Mouse (Mus musculus) embryonic facial prominence, embryonic 10.5 days (tissue): ENCODE data around the gene Mapk7. TPM values are rescaled to one million over a fixed set of nuclear protein-coding genes. Genes with fewer than 3 reads are reported as not detected.

Experiments
- DNase-seq: peaks from one replicate; pipeline ENCODE4 v3.0.0-alpha.2; 2017; ENCODE audit warnings: low spot score
- H3K27ac ChIP-seq: fragments of 300-500 bp; sonication (generic); replicated peaks from 2 replicates; pipeline ENCODE4 v1.5.1; 2016; ENCODE audit warnings: mild to moderate bottlenecking
- H3K27me3 ChIP-seq: fragments of 300-500 bp; sonication (generic); replicated peaks from 2 replicates; pipeline ENCODE4 v1.6.1; 2016; ENCODE audit warnings: low read depth, mild to moderate bottlenecking; ENCODE audit not compliant: poor library complexity, severe bottlenecking
- H3K36me3 ChIP-seq: fragments of 300-500 bp; sonication (generic); replicated peaks from 2 replicates; pipeline ENCODE4 v1.6.1; 2016; ENCODE audit warnings: mild to moderate bottlenecking, moderate library complexity
- H3K4me1 ChIP-seq: fragments of 300-500 bp; sonication (generic); 2 replicates; pipeline ENCODE4 v1.6.1; 2016
- H3K4me3 ChIP-seq: fragments of 300-500 bp; sonication (generic); 2 replicates; pipeline ENCODE4 v1.5.1; 2016; ENCODE audit warnings: mild to moderate bottlenecking, moderate library complexity
- H3K9me3 ChIP-seq: fragments of 300-500 bp; sonication (generic); 2 replicates; pipeline ENCODE4 v1.6.1; 2016; ENCODE audit warnings: mild to moderate bottlenecking
- WGBS: fragments of 180-500 bp; shearing (Covaris S2); methylation state at CpG from one replicate; pipeline ENCODE4 v1.1.7; 2016; 5-methylcytosine and 5-hydroxymethylcytosine counted together
- polyA plus RNA-seq: library from polyadenylated mRNA; unstranded; fragments of >200 nt; fragmentation: Nextera tagmentation; extraction: Ambion mirVana; gene quantifications from 2 replicates; pipeline ENCODE4 v1.2.1, GENCODE M21; 2016

Mapk7 gene
- polyA plus RNA-seq, result 97.4 and 103 TPM in 2 replicates

GRCm38 (mm10) chr11:61494129-61494997 is at the start of gene Mapk7:
Gene Mapk7, minus strand, starts transcription at chr11:61494406.
- peak; percentile 100 for DNase-seq
- no peaks in the 10 kb centered on the region for H3K27me3 ChIP-seq
- H3K27ac ChIP-seq, result peak within 1 kb of the TSS; percentile 93
- H3K4me1 ChIP-seq, result peaks cover 40% of the 10 kb centered on the region
- H3K36me3 ChIP-seq, result peaks cover 38% of the 10 kb centered on the region
- under 1% methylated on average over 62 of the region's 62 CpGs for WGBS
- peak within 1 kb of the TSS; percentile 97 for H3K4me3 ChIP-seq
- H3K9me3 ChIP-seq, result 0 out of 2 replicates have a peak, but pooled peaks cover 3% of the 10 kb centered on the region

- DNase-seq, result no peak
Measured at GRCm38 (mm10) chr11:61541106-61541505, 46.9 kb upstream of the Mapk7 start.

GRCm38 (mm10) chr11:61540642-61541041 is 46.4 kb upstream of the Mapk7 start:
- Histone ChIP-seq H3K4me1 (peaks cover 12% of the 10 kb centered on the region), H3K36me3 (peaks cover 49% of the 10 kb centered on the region), H3K27me3 (no peaks in the 10 kb centered on the region), H3K4me3 (no peak overlapping the region), H3K9me3 (no peaks in the 10 kb centered on the region), H3K27ac (no peak overlapping the region)
- 69% methylated on average over 7 of the region's 7 CpGs for WGBS
- no peak for DNase-seq

More at GRCm38 (mm10) chr11:61541106-61541505, 46.9 kb upstream of the Mapk7 start:
- no peaks in the 10 kb centered on the region for H3K9me3 ChIP-seq
- 88% methylated on average over 2 of the region's 2 CpGs for WGBS
- H3K4me1 ChIP-seq, result peaks cover 12% of the 10 kb centered on the region
- no peaks in the 10 kb centered on the region for H3K27me3 ChIP-seq
- no peak overlapping the region for H3K27ac ChIP-seq
- H3K4me3 ChIP-seq, result no peak overlapping the region
- H3K36me3 ChIP-seq, result peaks cover 54% of the 10 kb centered on the region

GRCm38 (mm10) chr11:61537362-61537761 is 43.2 kb upstream of the Mapk7 start:
- Histone ChIP-seq H3K27me3 (no peaks in the 10 kb centered on the region), H3K4me1 (peaks cover 17% of the 10 kb centered on the region), H3K36me3 (peaks cover 36% of the 10 kb centered on the region), H3K27ac (no peak overlapping the region), H3K9me3 (no peaks in the 10 kb centered on the region), H3K4me3 (no peak overlapping the region)
- no peak for DNase-seq
- whole genome bisulfite sequencing, result 77% methylated on average over 3 of the region's 3 CpGs

GRCm38 (mm10) chr11:61536952-61537351 is 42.7 kb upstream of the Mapk7 start:
- Histone ChIP-seq H3K9me3 (no peaks in the 10 kb centered on the region), H3K4me3 (no peak overlapping the region), H3K36me3 (peaks cover 34% of the 10 kb centered on the region), H3K27ac (no peak overlapping the region), H3K4me1 (peaks cover 17% of the 10 kb centered on the region), H3K27me3 (no peaks in the 10 kb centered on the region)
- 75% methylated on average over 3 of the region's 3 CpGs for WGBS
- no peak for DNase-seq

- WGBS, result 71% methylated on average over 1 of the region's 1 CpGs
- no peak overlapping the region for H3K4me3 ChIP-seq
- peaks cover 41% of the 10 kb centered on the region for H3K36me3 ChIP-seq
- no peaks in the 10 kb centered on the region for H3K9me3 ChIP-seq
- DNase-seq, result no peak
- no peak overlapping the region for H3K27ac ChIP-seq
- no peaks in the 10 kb centered on the region for H3K27me3 ChIP-seq
- H3K4me1 ChIP-seq, result peaks cover 9% of the 10 kb centered on the region
Measured at GRCm38 (mm10) chr11:61535530-61535929, 41.3 kb upstream of the Mapk7 start.

- peaks cover 15% of the 10 kb centered on the region for H3K4me1 ChIP-seq
- peak; percentile 21 for DNase-seq
- no peaks in the 10 kb centered on the region for H3K27me3 ChIP-seq
- H3K36me3 ChIP-seq, result peaks cover 49% of the 10 kb centered on the region
- H3K9me3 ChIP-seq, result no peaks in the 10 kb centered on the region
- no peak overlapping the region for H3K27ac ChIP-seq
- no peak overlapping the region for H3K4me3 ChIP-seq
- 61% methylated on average over 5 of the region's 5 CpGs for WGBS
Measured at GRCm38 (mm10) chr11:61533571-61533970, 39.4 kb upstream of the Mapk7 start.

- H3K27ac ChIP-seq, result no peak overlapping the region
- no peaks in the 10 kb centered on the region for H3K27me3 ChIP-seq
- DNase-seq, result no peak
- peaks cover 15% of the 10 kb centered on the region for H3K4me1 ChIP-seq
- peaks cover 53% of the 10 kb centered on the region for H3K36me3 ChIP-seq
- 94% methylated on average over 2 of the region's 2 CpGs for WGBS
- H3K4me3 ChIP-seq, result no peak overlapping the region
- no peaks in the 10 kb centered on the region for H3K9me3 ChIP-seq
Measured at GRCm38 (mm10) chr11:61532820-61533219, 38.6 kb upstream of the Mapk7 start.

GRCm38 (mm10) chr11:61529268-61529713 is 35.1 kb upstream of the Mapk7 start:
- no peaks in the 10 kb centered on the region for H3K27me3 ChIP-seq
- H3K9me3 ChIP-seq, result no peaks in the 10 kb centered on the region
- H3K27ac ChIP-seq, result no peak overlapping the region
- peaks cover 66% of the 10 kb centered on the region for H3K36me3 ChIP-seq
- peaks cover 11% of the 10 kb centered on the region for H3K4me1 ChIP-seq
- no peak for DNase-seq
- WGBS, result 60% methylated on average over 4 of the region's 4 CpGs
- H3K4me3 ChIP-seq, result no peak overlapping the region

- DNase-seq, result no peak
- no peak overlapping the region for H3K4me3 ChIP-seq
Measured at GRCm38 (mm10) chr11:61526872-61527271, 32.7 kb upstream of the Mapk7 start.

GRCm38 (mm10) chr11:61519484-61520107 is 25.4 kb upstream of the Mapk7 start:
- Histone ChIP-seq H3K27ac (no peak overlapping the region), H3K4me3 (no peak overlapping the region), H3K9me3 (no peaks in the 10 kb centered on the region), H3K36me3 (peaks cover 74% of the 10 kb centered on the region), H3K27me3 (no peaks in the 10 kb centered on the region), H3K4me1 (no peaks in the 10 kb centered on the region)
- no peak for DNase-seq
- WGBS, result 95% methylated on average over 3 of the region's 3 CpGs

More at GRCm38 (mm10) chr11:61526872-61527271, 32.7 kb upstream of the Mapk7 start:
- Histone ChIP-seq H3K36me3 (peaks cover 61% of the 10 kb centered on the region), H3K27ac (no peak overlapping the region), H3K9me3 (no peaks in the 10 kb centered on the region), H3K4me1 (peaks cover 7% of the 10 kb centered on the region; the same call in 1 of the 2 replicates), H3K27me3 (no peaks in the 10 kb centered on the region)
- WGBS, result 91% methylated on average over 1 of the region's 1 CpGs

GRCm38 (mm10) chr11:61518871-61519270 is 24.7 kb upstream of the Mapk7 start:
- 96% methylated on average over 3 of the region's 3 CpGs for WGBS

More at GRCm38 (mm10) chr11:61518871-61519270, 24.7 kb upstream of the Mapk7 start:
- Histone ChIP-seq H3K27ac (no peak overlapping the region), H3K4me1 (no peaks in the 10 kb centered on the region), H3K36me3 (peaks cover 81% of the 10 kb centered on the region), H3K9me3 (no peaks in the 10 kb centered on the region), H3K4me3 (no peak overlapping the region), H3K27me3 (no peaks in the 10 kb centered on the region)
- DNase-seq, result no peak
